Mouse (Mus musculus) heart, embryonic 11.5 days (tissue): ENCODE data around the gene Elk4. TPM values are rescaled to one million over a fixed set of nuclear protein-coding genes. Genes with fewer than 3 reads are reported as not detected.

Source experiments
- ATAC-seq: fragments of 200-750 bp; cut with Nextera tagmentation; replicated peaks from 2 replicates; pipeline ENCODE4 v1.8.0; 2017; ENCODE audit warnings: moderate library complexity; ENCODE audit not compliant: insufficient number of reproducible peaks, low FRiP score, low TSS enrichment
- H3K27ac ChIP-seq: fragments of 300-500 bp; sonication (generic); 2 replicates; pipeline ENCODE4 v1.5.1; 2014; ENCODE audit warnings: mild to moderate bottlenecking, low read depth, low read length
- H3K27me3 ChIP-seq: fragments of 300-500 bp; sonication (generic); 2 replicates; pipeline ENCODE4 v1.6.1; 2014; ENCODE audit warnings: mild to moderate bottlenecking, low read length, mixed read lengths; ENCODE audit not compliant: control insufficient read depth, insufficient read depth
- H3K36me3 ChIP-seq: fragments of 300-500 bp; sonication (generic); 2 replicates; pipeline ENCODE4 v1.6.1; 2014; ENCODE audit warnings: mild to moderate bottlenecking, low read length, moderate library complexity, mixed read lengths; ENCODE audit not compliant: control insufficient read depth, insufficient read depth
- H3K4me1 ChIP-seq: fragments of 300-500 bp; sonication (generic); 2 replicates; pipeline ENCODE4 v1.6.1; 2014; ENCODE audit warnings: low read length; ENCODE audit not compliant: control insufficient read depth, insufficient read depth
- H3K4me2 ChIP-seq: fragments of 300-500 bp; sonication (generic); 2 replicates; pipeline ENCODE4 v1.6.1; 2014; ENCODE audit warnings: mild to moderate bottlenecking, moderate library complexity
- H3K4me3 ChIP-seq: fragments of 300-500 bp; sonication (generic); 2 replicates; pipeline ENCODE4 v1.5.1; 2014; ENCODE audit warnings: low read depth, low read length
- H3K9ac ChIP-seq: fragments of 300-500 bp; sonication (generic); 2 replicates; pipeline ENCODE4 v1.6.1; 2014; ENCODE audit warnings: mild to moderate bottlenecking, low read depth, low read length, moderate library complexity
- H3K9me3 ChIP-seq: fragments of 300-500 bp; sonication (generic); replicated peaks from 2 replicates; pipeline ENCODE4 v1.6.1; 2016; ENCODE audit warnings: low read length; ENCODE audit not compliant: control insufficient read depth
- WGBS: fragments of 180-500 bp; shearing (Covaris S2); extraction: QIAGEN DNeasy Blood & Tissue Kit; methylation state at CpG from one replicate; pipeline ENCODE4 v1.1.7; 2014; ENCODE audit not compliant: insufficient replicate concordance; 5-methylcytosine and 5-hydroxymethylcytosine counted together
- polyA plus RNA-seq: library from polyadenylated mRNA; unstranded; fragments of >200 nt; fragmentation: Nextera tagmentation; extraction: Ambion mirVana; gene quantifications from 2 replicates; pipeline ENCODE4 v1.2.1, GENCODE M21; 2014

Gene Elk4
- polyA plus RNA-seq, 1 experiment from 2014 or later, result 21.0 TPM

GRCm38 (mm10) chr1:132016691-132017090, 9.3 kb downstream of the Elk4 start:
- Histone ChIP-seq H3K9me3 (no peaks in the 10 kb centered on the region), H3K27me3 (no peaks in the 10 kb centered on the region), H3K9ac (no peak overlapping the region), H3K27ac (no peak overlapping the region), H3K36me3 (peaks cover 28% of the 10 kb centered on the region), H3K4me2 (no peak overlapping the region), H3K4me1 (no peaks in the 10 kb centered on the region), H3K4me3 (no peak overlapping the region)
- ATAC-seq, result no peak
- 93% methylated on average over 1 of the region's 1 CpGs for WGBS

GRCm38 (mm10) chr1:132019876-132020275, 12.5 kb downstream of the Elk4 start:
- H3K4me1 ChIP-seq, result no peaks in the 10 kb centered on the region
- no peaks in the 10 kb centered on the region for H3K27me3 ChIP-seq
- no peaks in the 10 kb centered on the region for H3K9me3 ChIP-seq
- peaks cover 34% of the 10 kb centered on the region for H3K36me3 ChIP-seq
- H3K4me3 ChIP-seq, result no peak overlapping the region
- no peak for ATAC-seq
- no peak overlapping the region for H3K4me2 ChIP-seq
- H3K27ac ChIP-seq, result no peak overlapping the region
- no peak overlapping the region for H3K9ac ChIP-seq
- WGBS, result 92% methylated on average over 7 of the region's 7 CpGs

GRCm38 (mm10) chr1:132022107-132022506, 14.7 kb downstream of the Elk4 start:
- Histone ChIP-seq H3K27ac (no peak overlapping the region), H3K4me1 (no peaks in the 10 kb centered on the region), H3K36me3 (peaks cover 29% of the 10 kb centered on the region), H3K27me3 (no peaks in the 10 kb centered on the region), H3K9ac (no peak overlapping the region), H3K4me2 (no peak overlapping the region), H3K4me3 (no peak overlapping the region), H3K9me3 (no peaks in the 10 kb centered on the region)
- 76% methylated on average over 3 of the region's 3 CpGs for WGBS
- ATAC-seq, result no peak

- Histone ChIP-seq H3K4me2 (no peak overlapping the region), H3K9me3 (no peaks in the 10 kb centered on the region), H3K4me3 (no peak overlapping the region), H3K27me3 (no peaks in the 10 kb centered on the region), H3K4me1 (no peaks in the 10 kb centered on the region), H3K9ac (no peak overlapping the region), H3K27ac (no peak overlapping the region), H3K36me3 (peaks cover 21% of the 10 kb centered on the region)
- WGBS, result 89% methylated on average over 11 of the region's 11 CpGs
- no peak for ATAC-seq
These were observed 19.7 kb downstream of the Elk4 start for GRCm38 (mm10) chr1:132026925-132027646.

GRCm38 (mm10) chr1:132027978-132028377, 20.6 kb downstream of the Elk4 start:
- Histone ChIP-seq H3K4me2 (no peak overlapping the region), H3K27ac (no peak overlapping the region), H3K27me3 (no peaks in the 10 kb centered on the region), H3K9ac (no peak overlapping the region), H3K36me3 (peaks cover 18% of the 10 kb centered on the region), H3K4me3 (no peak overlapping the region), H3K4me1 (no peaks in the 10 kb centered on the region), H3K9me3 (no peaks in the 10 kb centered on the region)
- no peak for ATAC-seq
- 84% methylated on average over 5 of the region's 5 CpGs for WGBS

GRCm38 (mm10) chr1:132028413-132028812, 21.0 kb downstream of the Elk4 start:
- 89% methylated on average over 9 of the region's 9 CpGs for WGBS
- H3K4me2 ChIP-seq, result no peak overlapping the region
- H3K27ac ChIP-seq, result no peak overlapping the region
- H3K9me3 ChIP-seq, result no peaks in the 10 kb centered on the region
- H3K4me3 ChIP-seq, result no peak overlapping the region
- H3K27me3 ChIP-seq, result no peaks in the 10 kb centered on the region
- H3K36me3 ChIP-seq, result peaks cover 13% of the 10 kb centered on the region
- H3K9ac ChIP-seq, result no peak overlapping the region
- no peak for ATAC-seq
- no peaks in the 10 kb centered on the region for H3K4me1 ChIP-seq

GRCm38 (mm10) chr1:132030574-132030973, 23.2 kb downstream of the Elk4 start:
- no peaks in the 10 kb centered on the region for H3K4me1 ChIP-seq
- no peak for ATAC-seq
- peaks cover 10% of the 10 kb centered on the region; the same call in 1 of the 2 replicates for H3K36me3 ChIP-seq
- no peak overlapping the region for H3K4me2 ChIP-seq
- H3K9me3 ChIP-seq, result no peaks in the 10 kb centered on the region
- 65% methylated on average over 2 of the region's 2 CpGs for WGBS
- no peak overlapping the region for H3K4me3 ChIP-seq
- no peak overlapping the region for H3K27ac ChIP-seq
- no peaks in the 10 kb centered on the region for H3K27me3 ChIP-seq
- H3K9ac ChIP-seq, result no peak overlapping the region

- no peak overlapping the region for H3K27ac ChIP-seq
- no peak overlapping the region for H3K9ac ChIP-seq
- H3K36me3 ChIP-seq, result peaks cover 10% of the 10 kb centered on the region; the same call in 1 of the 2 replicates
- no peaks in the 10 kb centered on the region for H3K27me3 ChIP-seq
- H3K4me3 ChIP-seq, result no peak overlapping the region
- H3K4me1 ChIP-seq, result no peaks in the 10 kb centered on the region
- ATAC-seq, result no peak
- no peak overlapping the region for H3K4me2 ChIP-seq
- H3K9me3 ChIP-seq, result no peaks in the 10 kb centered on the region
- WGBS, result 88% methylated on average over 7 of the region's 7 CpGs
These were observed 24.8 kb downstream of the Elk4 start for GRCm38 (mm10) chr1:132032172-132032571.

- no peak for ATAC-seq
- Histone ChIP-seq H3K4me2 (no peak overlapping the region), H3K4me1 (no peaks in the 10 kb centered on the region), H3K27ac (no peak overlapping the region), H3K4me3 (no peak overlapping the region), H3K9ac (no peak overlapping the region), H3K9me3 (no peaks in the 10 kb centered on the region), H3K36me3 (peaks cover 2% of the 10 kb centered on the region; the same call in 1 of the 2 replicates), H3K27me3 (no peaks in the 10 kb centered on the region)
- WGBS, result 83% methylated on average over 3 of the region's 3 CpGs
These were observed 30.3 kb downstream of the Elk4 start for GRCm38 (mm10) chr1:132037746-132038145.
